Mouse (Mus musculus) cerebellum, postnatal 14 days (tissue): ENCODE measurements around the gene Acox1.

Experiments
- DNase-seq, 2 experiments: peaks; one replicate each; pipeline ENCODE4 v3.0.0; 2021; ENCODE audit warnings: mixed read lengths in 2 of 2

Gene Acox1

DNA sequence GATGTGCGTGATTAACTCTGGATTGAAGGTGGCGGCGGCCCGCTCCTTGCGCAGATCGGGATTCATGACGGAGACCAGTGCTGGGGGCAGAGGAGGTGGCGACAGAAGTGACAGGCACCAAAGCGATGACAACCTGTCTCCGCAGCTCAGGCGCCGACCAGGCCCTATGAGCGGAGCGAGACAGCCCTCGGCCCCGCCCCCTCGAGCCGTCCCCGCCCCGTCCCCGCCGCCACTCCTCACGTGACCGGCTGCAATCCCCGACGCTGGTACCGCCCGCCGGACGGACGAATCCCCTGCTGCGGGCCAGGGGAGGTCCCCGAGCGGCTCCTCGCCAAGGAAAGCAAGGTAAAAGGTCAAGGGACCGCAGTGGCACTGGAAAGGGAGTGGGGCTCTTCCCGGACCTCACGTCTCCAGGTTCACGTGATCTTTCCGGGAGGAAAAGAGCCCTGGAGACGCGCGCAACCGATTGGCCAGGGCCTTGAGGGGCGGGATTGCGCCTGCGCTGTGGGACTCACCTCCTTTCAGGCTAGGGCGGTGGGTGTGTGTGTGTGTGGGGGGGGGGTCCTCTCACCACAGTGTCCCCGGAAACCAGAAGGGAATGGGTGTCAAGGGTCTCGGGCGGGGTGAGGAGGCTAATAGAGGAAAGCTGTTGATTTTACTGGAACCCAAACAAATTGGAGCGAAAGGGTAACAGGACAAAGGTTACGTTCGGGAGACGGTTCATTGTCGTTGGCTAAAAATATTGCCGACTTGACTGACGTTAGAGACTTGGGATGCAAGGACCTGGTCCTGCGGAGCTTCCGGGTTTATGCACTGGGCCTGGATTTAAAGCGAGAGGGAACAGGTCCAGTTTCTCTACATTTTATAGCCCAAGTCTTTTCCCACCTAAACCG lies at the start of gene Acox1, which contains the start of gene Ten1:
Gene Acox1, minus strand, starts transcription at position 407 of the 893 bp plus-strand sequence.
Gene Ten1, plus strand, starts transcription at position 217 of the 893 bp plus-strand sequence.
- DNase-seq: peak; percentile 98

GRCm38 (mm10) chr11:116247502-116248222 lies 48.8 kb upstream of the Acox1 start:
- DNase-seq: no peak

DNA sequence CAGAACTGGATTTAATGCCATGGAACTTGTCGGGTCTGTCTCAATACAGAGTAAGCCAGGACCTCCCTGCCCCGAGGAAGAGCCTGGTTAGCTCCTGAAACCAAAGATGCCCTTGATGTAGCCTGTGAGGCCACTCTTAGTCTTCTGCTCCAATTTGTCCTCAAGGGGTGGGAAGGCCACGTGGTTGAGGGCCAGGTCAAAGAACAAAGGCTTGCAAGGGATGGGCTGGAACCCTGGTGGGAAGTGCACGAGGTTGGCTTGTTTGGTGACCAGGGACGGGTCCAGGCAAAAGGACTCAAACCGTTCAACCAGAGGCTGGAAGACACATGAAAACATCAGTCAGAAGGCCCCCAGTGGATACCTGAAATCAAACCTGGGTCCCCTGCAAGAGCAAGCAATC lies 46.8 kb upstream of the Acox1 start:
- DNase-seq: no peak

DNA sequence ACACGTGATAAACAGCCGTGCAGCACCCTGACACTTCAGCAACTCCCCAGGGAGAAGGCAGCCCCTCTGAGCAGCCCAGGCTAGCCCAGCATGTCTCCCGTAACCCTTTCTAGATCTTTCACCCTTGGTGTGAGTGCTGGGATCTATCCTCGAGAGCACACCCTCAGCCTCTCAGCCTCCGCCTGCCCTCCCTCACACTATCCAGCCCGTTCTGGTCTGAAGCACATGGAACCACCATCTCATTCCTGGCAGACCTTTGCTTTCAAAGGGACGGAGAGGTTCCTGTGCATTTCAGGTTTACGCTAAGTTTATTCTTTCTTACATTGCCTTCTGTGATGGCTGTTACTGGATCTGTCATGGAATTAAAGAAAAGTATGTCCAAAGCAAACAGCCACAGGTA lies 45.7 kb upstream of the Acox1 start:
- no peak for DNase-seq

GRCm38 (mm10) chr11:116241744-116242235 lies 42.9 kb upstream of the Acox1 start:
- no peak for DNase-seq

GRCm38 (mm10) chr11:116239797-116240196 lies 41.0 kb upstream of the Acox1 start:
- DNase-seq: no peak

DNA sequence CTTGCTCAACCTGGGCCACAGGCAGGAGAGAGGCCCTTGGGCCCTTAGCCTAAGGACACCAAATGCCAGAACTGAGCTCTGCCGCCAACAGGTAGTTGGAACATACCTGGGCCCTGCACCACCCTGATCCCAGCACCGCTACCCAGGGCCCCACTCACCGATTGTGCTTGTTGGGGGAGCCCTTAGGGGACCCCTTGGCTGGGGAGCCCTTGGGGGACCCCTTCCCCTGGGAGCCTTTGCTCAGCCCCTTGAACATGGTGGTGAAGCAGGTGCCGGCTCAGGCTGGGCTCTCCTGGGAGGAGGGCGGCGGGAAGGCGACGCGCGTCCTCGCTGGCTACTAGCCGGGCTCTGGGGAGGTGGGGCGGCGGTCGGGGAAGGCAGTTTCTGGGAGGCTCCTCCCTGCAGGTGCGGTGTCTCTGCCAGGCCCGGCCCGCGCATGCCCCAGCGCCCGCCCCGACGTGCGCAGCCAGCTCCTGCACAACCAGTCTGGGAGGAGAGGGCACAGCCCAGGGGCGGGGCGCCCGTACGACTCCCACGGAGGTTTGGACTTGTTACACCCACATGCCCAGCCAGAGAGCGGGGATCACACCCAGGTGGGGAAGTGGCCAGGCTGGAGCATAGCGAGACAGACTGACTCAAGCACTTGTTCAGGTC lies 39.0 kb upstream of the Acox1 start, which contains the start of gene Evpl:
Gene Evpl, minus strand, starts transcription at position 336 of the 654 bp plus-strand sequence.
- no peak for DNase-seq

GRCm38 (mm10) chr11:116234901-116235300 lies 36.1 kb upstream of the Acox1 start:
- no peak for DNase-seq

- no peak for DNase-seq
Observed at GRCm38 (mm10) chr11:116232427-116232826, 33.6 kb upstream of the Acox1 start.

DNA sequence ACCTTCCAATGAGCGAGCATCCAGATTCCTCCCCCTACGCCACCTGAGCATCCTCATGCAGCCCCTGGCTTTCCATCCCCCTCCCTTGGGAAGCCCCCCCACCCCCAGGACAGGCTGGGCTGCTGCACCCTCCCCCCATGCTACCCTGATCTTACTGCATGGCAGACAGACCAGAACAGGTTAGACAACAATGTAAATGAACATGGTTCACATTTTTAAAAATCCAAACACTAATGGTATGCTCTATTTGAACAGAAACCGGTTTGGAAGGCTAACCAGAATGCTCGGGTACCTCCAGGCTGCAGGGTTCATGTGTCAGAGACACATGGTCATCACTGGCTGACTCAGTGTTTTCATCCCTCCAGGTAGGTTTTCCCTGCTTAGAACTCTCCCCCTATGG lies 29.9 kb upstream of the Acox1 start:
- DNase-seq: no peak

- peak; percentile 84 to 94 for DNase-seq
Observed at GRCm38 (mm10) chr11:116226414-116226813, 27.6 kb upstream of the Acox1 start.

DNA sequence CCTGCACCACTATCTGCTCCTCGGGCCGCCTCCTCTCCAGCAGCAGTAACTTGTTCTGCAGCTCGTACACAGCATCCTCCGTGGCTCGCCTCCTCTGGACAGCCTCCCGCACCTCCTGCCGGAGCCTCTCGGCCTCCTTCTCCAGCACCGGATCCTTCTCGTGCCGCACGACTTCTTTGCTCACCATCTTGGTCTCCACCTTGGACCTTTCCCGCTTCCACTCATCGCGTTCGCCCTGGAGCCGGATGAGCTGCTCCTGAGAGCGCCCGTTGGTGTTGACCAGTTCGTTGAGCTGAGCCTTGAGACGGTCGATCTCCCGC lies 23.9 kb upstream of the Acox1 start:
- peak in 1 of 2 experiments; percentile 13 for DNase-seq

DNA sequence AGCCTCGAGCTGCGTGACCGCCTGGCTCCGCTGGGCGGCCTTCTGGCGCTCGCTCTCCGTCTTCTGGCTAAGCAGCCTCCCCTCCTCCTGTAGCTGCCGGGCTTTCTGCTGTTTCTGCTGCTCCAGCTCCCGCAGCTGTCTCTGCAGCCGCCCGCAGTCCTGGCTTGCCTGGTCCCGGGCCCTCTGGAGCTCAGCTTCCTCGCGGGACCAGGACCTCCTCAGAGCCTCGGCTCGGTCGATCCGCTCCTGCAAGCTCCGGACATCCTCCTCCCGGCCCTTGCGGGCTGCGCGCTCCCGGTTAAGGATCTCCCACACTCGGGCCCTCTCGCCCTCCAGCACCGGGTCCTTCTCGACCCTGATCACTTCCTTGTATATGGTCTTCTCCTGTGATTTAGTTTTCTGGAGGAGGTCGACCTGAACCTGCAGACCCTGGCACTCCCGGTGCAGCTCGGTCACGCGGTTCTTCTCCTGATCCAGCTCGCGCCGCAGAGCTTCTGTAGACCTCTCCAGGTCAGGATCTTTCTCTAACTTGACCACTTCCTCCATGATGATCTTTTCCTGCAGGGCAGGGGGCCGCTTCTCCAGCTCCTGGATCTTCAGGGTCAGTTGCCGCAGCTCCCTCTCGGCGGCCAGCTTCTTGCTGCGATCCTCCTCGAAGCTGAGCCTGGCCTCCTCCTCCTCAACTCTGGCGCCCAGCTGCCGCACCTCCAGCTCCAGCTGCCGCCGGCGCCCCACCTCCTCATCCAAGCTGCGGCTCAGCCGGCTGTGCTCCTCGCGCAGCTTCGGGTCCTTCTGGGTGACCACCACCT lies 23.3 kb upstream of the Acox1 start:
- peak in 1 of 2 experiments; percentile 43 for DNase-seq

DNA sequence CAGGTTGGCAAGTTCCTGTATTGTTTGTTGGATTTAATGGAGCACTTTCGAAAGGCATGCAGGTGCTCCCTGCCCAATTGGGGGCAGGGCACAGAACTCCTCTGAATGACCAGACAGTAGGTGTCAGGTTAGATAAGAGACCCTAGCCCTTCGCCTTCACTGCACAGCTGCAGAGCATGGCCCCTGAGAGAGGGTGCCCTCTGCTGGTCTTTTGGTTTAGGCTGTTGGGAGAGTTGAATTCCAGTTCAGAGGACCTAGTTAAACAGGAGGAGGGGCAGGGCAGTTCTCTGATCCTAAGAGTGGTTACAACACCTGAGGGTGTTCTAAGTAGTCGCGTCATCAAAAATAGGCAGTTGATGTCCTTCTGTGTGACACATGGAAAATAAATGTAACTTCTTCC lies 21.0 kb upstream of the Acox1 start:
- DNase-seq: peak; percentile 73 to 77

DNA sequence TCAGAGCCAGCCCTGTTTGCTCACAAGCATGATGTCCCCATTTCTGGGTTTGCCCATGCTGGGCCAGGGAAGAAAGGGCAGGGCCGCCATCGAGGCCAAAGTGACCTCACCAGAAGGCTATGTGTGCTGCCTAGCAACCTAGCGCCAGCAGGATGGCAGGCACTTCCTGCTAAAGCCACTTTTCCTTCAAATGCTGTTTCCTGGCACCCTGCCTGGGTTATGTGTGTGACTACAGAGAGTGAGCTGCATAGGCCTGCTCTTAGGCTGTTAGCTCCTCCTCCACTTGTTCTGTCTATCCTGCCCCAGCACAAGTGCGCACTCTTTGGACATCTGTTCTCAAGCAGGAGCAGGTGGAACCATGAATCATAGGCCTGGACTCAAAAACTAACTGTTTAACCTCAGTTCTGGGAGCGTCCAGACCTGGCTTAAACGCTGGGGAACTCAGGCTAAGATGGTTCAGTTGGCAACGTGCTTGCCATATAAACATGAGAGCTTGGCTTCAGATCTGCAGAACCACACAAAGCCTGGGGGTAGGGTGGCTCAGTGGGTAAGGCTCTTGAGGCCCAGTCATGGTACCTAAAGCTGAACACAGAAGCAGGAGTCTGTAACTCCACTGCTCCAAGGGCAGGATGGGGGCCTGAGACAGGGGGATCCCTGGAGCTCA lies 20.0 kb upstream of the Acox1 start:
- peak; percentile 61 to 85 for DNase-seq

GRCm38 (mm10) chr11:116218263-116218662 lies 19.4 kb upstream of the Acox1 start:
- DNase-seq: no peak

GRCm38 (mm10) chr11:116216549-116216948 lies 17.7 kb upstream of the Acox1 start:
- DNase-seq: no peak

GRCm38 (mm10) chr11:116215991-116216390 lies 17.1 kb upstream of the Acox1 start:
- no peak for DNase-seq

GRCm38 (mm10) chr11:116215181-116215580 lies 16.3 kb upstream of the Acox1 start:
- DNase-seq: peak; percentile 23 to 66

GRCm38 (mm10) chr11:116213877-116214510 lies 15.1 kb upstream of the Acox1 start:
- no peak for DNase-seq

DNA sequence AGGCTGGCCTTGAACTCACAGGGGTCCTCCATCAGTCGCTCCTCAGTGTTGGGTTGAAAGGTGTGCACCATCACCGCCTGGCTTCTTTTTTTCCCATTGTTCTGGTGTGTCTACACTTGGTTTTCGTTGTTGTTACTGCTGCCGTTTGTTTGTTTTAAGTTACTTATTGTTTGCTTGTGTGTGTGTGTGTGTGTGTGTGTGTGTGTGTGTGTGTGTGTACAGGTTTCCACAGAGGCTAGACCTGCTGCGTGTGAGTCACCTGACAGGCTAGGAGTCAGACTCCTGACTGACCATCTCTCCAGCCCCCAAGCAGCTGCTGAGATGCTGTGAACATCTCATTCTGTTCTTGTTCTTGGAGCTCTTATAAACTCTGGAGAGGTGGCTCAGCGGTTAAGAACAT lies 14.0 kb upstream of the Acox1 start:
- DNase-seq: no peak
